Mouse (Mus musculus): ENCODE measurements around the gene Brcc3. TPM values are rescaled to one million over a fixed set of nuclear protein-coding genes. Genes with fewer than 3 reads are reported as not detected.

The Brcc3 gene
- 76.6 TPM for polyA plus RNA-seq (2017; shearing (Covaris generic))

DNA sequence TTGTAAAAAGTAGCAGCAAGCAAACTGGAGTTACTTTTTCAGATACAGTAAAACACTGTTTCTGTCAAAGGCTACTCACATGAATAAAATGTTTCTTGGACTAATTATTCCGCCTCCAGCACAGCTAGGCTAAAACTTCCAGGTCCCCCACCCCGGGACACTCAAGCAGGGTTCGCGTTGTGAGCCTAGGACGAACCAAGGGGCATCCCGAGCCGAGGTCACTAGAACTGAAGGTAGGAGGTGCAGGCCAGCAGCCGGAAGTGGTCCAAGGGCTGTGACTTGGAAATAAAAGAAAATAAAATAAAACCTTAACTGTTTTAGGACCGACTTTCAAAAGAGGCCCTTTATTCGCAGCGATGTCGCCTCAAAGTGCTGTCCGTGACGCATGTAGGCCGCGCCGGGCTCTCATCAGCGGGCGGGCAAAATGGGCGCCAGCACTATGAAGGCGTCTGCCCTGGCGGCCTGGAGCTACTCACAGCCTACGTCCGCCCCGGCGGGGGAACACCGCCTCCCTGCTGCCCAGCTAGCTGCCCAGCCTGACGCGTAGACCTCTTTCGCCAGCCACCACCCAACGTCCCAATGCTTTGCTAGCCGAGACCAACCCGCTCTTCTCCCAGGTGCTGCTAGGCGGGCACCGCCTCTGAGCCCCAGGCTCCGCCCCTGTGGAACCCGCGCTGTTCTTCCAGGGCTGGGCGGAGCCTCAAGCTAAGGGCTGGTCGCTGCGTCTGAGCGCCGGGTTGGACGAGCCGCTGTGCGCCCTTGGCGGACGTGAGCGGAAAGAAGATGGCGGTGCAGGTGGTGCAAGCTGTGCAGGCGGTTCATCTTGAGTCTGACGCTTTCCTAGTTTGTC, at the start of gene Brcc3, which contains the start of the genes Cmc4 and Mtcp1:
Gene Brcc3, plus strand, starts transcription at position 693 of the 850 bp plus-strand sequence.
Gene Cmc4, minus strand, starts transcription at position 649 of the 850 bp plus-strand sequence.
Gene Mtcp1, minus strand, starts transcription at position 653 of the 850 bp plus-strand sequence.

GRCm38 (mm10) chrX:75382195-75382771, 34.1 kb upstream of the Brcc3 start, which contains the start of the genes Fundc2 and F8:
TSS of gene Fundc2 (plus strand) at chrX:75382399.
TSS of gene F8 (minus strand) at chrX:75382615.

Other genes with a start within 250 kb of the Brcc3 start
- 65.8 TPM for gene Fundc2, start 34.2 kb upstream of the Brcc3 start, polyA plus RNA-seq (2017; shearing (Covaris generic))
- 0.16 TPM for gene F8, start 34.0 kb upstream of the Brcc3 start, polyA plus RNA-seq (2017; shearing (Covaris generic))
- gene Cmc4, start within 50 bp of the Brcc3 start, polyA plus RNA-seq (2017; shearing (Covaris generic)), result 20.0 TPM
- 12.2 TPM for gene Mtcp1, start within 50 bp of the Brcc3 start, polyA plus RNA-seq (2017; shearing (Covaris generic))
- gene Vbp1, start 97.7 kb downstream of the Brcc3 start, polyA plus RNA-seq (2017; shearing (Covaris generic)), result 136 TPM
- 2.0 TPM for gene Rab39b, start 161.6 kb downstream of the Brcc3 start, polyA plus RNA-seq (2017; shearing (Covaris generic))

Data from activated CD4-positive, CD25-positive, alpha-beta regulatory T cell, adult 9 weeks (primary cell).